Mouse (Mus musculus) small intestine, adult 2 months (tissue): ENCODE measurements around the gene Palm. TPM values are rescaled to one million over a fixed set of nuclear protein-coding genes. Genes with fewer than 3 reads are reported as not detected.
A peak's percentile ranks its signal among the peaks of the same experiment; 100 is the strongest.

Experiments used
- H3K27ac ChIP-seq: fragments of 200-500 bp; 2 replicates; pipeline ENCODE4 v1.5.1; 2012; ENCODE audit warnings: low read depth, low read length, control low read depth, inconsistent platforms; ENCODE audit not compliant: insufficient read depth
- H3K27me3 ChIP-seq: fragments of 200-500 bp; 2 replicates; pipeline ENCODE4 v1.6.1; 2012; ENCODE audit warnings: mild to moderate bottlenecking, moderate library complexity, low read length, inconsistent platforms; ENCODE audit not compliant: control insufficient read depth, insufficient read depth
- H3K36me3 ChIP-seq: fragments of 200-500 bp; 2 replicates; pipeline ENCODE4 v1.6.1; 2012; ENCODE audit warnings: mild to moderate bottlenecking, low read length, control low read depth, inconsistent platforms; ENCODE audit not compliant: control insufficient read depth, insufficient read depth
- H3K4me1 ChIP-seq: fragments of 200-500 bp; 2 replicates; pipeline ENCODE4 v1.6.1; 2012; ENCODE audit warnings: low read length, inconsistent platforms, mixed read lengths; ENCODE audit not compliant: control insufficient read depth, insufficient read depth, insufficient read length
- H3K4me3 ChIP-seq: fragments of 200-500 bp; 2 replicates; pipeline ENCODE4 v1.5.1; 2012; ENCODE audit warnings: low read depth, mild to moderate bottlenecking, control low read depth, inconsistent platforms, low read length, moderate library complexity
- CTCF ChIP-seq: fragments of 200-500 bp; IDR thresholded peaks from 2 replicates; pipeline ENCODE4 v1.5.1; 2012; ENCODE audit warnings: low read depth, mild to moderate bottlenecking, control low read depth, inconsistent platforms, low read length, moderate library complexity, mixed read lengths; ENCODE audit not compliant: insufficient replicate concordance, insufficient read length; ENCODE audit errors: extremely low read depth
- POLR2A ChIP-seq: fragments of 200-500 bp; IDR thresholded peaks from 2 replicates; pipeline ENCODE4 v1.6.1; 2012; ENCODE audit warnings: low read depth, mild to moderate bottlenecking, control low read depth, inconsistent platforms, low read length, moderate library complexity
- WGBS: fragments of 180-500 bp; shearing (Covaris S2); methylation state at CpG from one replicate; pipeline ENCODE4 v1.1.7; 2018; 5-methylcytosine and 5-hydroxymethylcytosine counted together
- polyA plus RNA-seq: library from polyadenylated mRNA; depleted of rRNA; stranded (reverse); fragments of >200 nt; gene quantifications from 2 replicates; pipeline ENCODE4 v1.2.3, GENCODE M21; 2012

Gene Palm
- polyA plus RNA-seq, 1 experiment = 24.0 TPM

- Histone ChIP-seq H3K36me3 (peaks cover 16% of the 10 kb centered on the region), H3K27me3 (no peaks in the 10 kb centered on the region), H3K27ac (peak overlapping the region; percentile 60; the same call in 1 of the 2 replicates), H3K4me3 (peak overlapping the region; percentile 92), H3K4me1 (peaks cover 24% of the 10 kb centered on the region)
- whole genome bisulfite sequencing = 3% methylated on average over 16 of the region's 16 CpGs
- no peak for TF ChIP-seq CTCF
- no peak for TF ChIP-seq POLR2A
Observed at GRCm38 (mm10) chr10:79766001-79766507, 27.3 kb upstream of the Palm start.

- under 1% methylated on average over 101 of the region's 101 CpGs for WGBS
- Histone ChIP-seq H3K4me1 (peaks cover 24% of the 10 kb centered on the region), H3K36me3 (peaks cover 9% of the 10 kb centered on the region), H3K27me3 (no peaks in the 10 kb centered on the region), H3K27ac (peak within 1 kb of the TSS; percentile 74), H3K4me3 (peak within 1 kb of the TSS; percentile 92)
- TF ChIP-seq CTCF (no peak), POLR2A (peak; percentile 61; the same call in 1 of the 2 replicates)
Observed at GRCm38 (mm10) chr10:79766508-79767325, 26.7 kb upstream of the Palm start, which contains the start of gene Rnf126. Gene Rnf126, minus strand, starts transcription at chr10:79766952.

- H3K36me3 ChIP-seq = peaks cover under 1% of the 10 kb centered on the region; the same call in 1 of the 2 replicates
- peak overlapping the region; percentile 74 for H3K27ac ChIP-seq
- no peaks in the 10 kb centered on the region for H3K27me3 ChIP-seq
- WGBS = 9% methylated on average over 40 of the region's 40 CpGs
- H3K4me1 ChIP-seq = peaks cover 24% of the 10 kb centered on the region
- TF ChIP-seq POLR2A = no peak; the same call in 1 of the 2 replicates
- TF ChIP-seq CTCF = no peak
- peak overlapping the region; percentile 92 for H3K4me3 ChIP-seq
Observed at GRCm38 (mm10) chr10:79767372-79768244, 25.8 kb upstream of the Palm start.

- H3K4me3 ChIP-seq = no peak overlapping the region
- H3K27me3 ChIP-seq = no peaks in the 10 kb centered on the region
- peaks cover 24% of the 10 kb centered on the region for H3K4me1 ChIP-seq
- TF ChIP-seq POLR2A = no peak
- TF ChIP-seq CTCF = peak; percentile 84; the same call in 1 of the 2 replicates
- WGBS = 9% methylated on average over 5 of the region's 5 CpGs
- H3K36me3 ChIP-seq = no peaks in the 10 kb centered on the region
- H3K27ac ChIP-seq = no peak overlapping the region
Observed at GRCm38 (mm10) chr10:79768400-79768799, 25.0 kb upstream of the Palm start.

- no peak overlapping the region for H3K27ac ChIP-seq
- TF ChIP-seq CTCF = no peak
- no peak for TF ChIP-seq POLR2A
- no peak overlapping the region for H3K4me3 ChIP-seq
- no peaks in the 10 kb centered on the region for H3K36me3 ChIP-seq
- 85% methylated on average over 4 of the region's 4 CpGs for WGBS
- H3K27me3 ChIP-seq = no peaks in the 10 kb centered on the region
- H3K4me1 ChIP-seq = peaks cover 20% of the 10 kb centered on the region
Observed at GRCm38 (mm10) chr10:79769329-79769728, 24.0 kb upstream of the Palm start.

- no peaks in the 10 kb centered on the region for H3K36me3 ChIP-seq
- TF ChIP-seq CTCF (peak; percentile 21; the same call in 1 of the 2 replicates), POLR2A (no peak)
- peaks cover 4% of the 10 kb centered on the region for H3K4me1 ChIP-seq
- no peak overlapping the region for H3K27ac ChIP-seq
- WGBS = 96% methylated on average over 3 of the region's 3 CpGs
- H3K27me3 ChIP-seq = no peaks in the 10 kb centered on the region
- H3K4me3 ChIP-seq = no peak overlapping the region
Observed at GRCm38 (mm10) chr10:79772320-79772719, 21.1 kb upstream of the Palm start.
